Mouse (Mus musculus): ENCODE data around the gene Mab21l2.

The Mab21l2 gene

GRCm38 (mm10) chr3:86548091-86549015 is at the start of gene Mab21l2:
Gene Mab21l2 (minus strand): TSS chr3:86548629.
- no peak for DNase-seq

GRCm38 (mm10) chr3:86575312-86575711 is 26.9 kb upstream of the Mab21l2 start:
- no peak for DNase-seq

GRCm38 (mm10) chr3:86572519-86573244 is 24.3 kb upstream of the Mab21l2 start:
- no peak for DNase-seq

GRCm38 (mm10) chr3:86571518-86571917 is 23.1 kb upstream of the Mab21l2 start:
- DNase-seq = no peak

- DNase-seq = no peak
These were observed 18.9 kb upstream of the Mab21l2 start for GRCm38 (mm10) chr3:86567312-86567711.

- no peak for DNase-seq
These were observed 13.0 kb upstream of the Mab21l2 start for GRCm38 (mm10) chr3:86561396-86561795.

- DNase-seq = no peak
These were observed 12.6 kb upstream of the Mab21l2 start for GRCm38 (mm10) chr3:86561023-86561344.

- no peak for DNase-seq
These were observed 12.0 kb upstream of the Mab21l2 start for GRCm38 (mm10) chr3:86560281-86561022.

GRCm38 (mm10) chr3:86559635-86560034 is 11.2 kb upstream of the Mab21l2 start:
- DNase-seq = no peak

GRCm38 (mm10) chr3:86558976-86559375 is 10.5 kb upstream of the Mab21l2 start:
- no peak for DNase-seq

GRCm38 (mm10) chr3:86552170-86552569 is 3.7 kb upstream of the Mab21l2 start:
- no peak for DNase-seq

- DNase-seq = no peak
These were observed 2.7 kb upstream of the Mab21l2 start for GRCm38 (mm10) chr3:86551011-86551728.

- DNase-seq = no peak
These were observed 2.0 kb upstream of the Mab21l2 start for GRCm38 (mm10) chr3:86550301-86551010.

GRCm38 (mm10) chr3:86547251-86547791 is 1.1 kb downstream of the Mab21l2 start:
- DNase-seq = no peak

GRCm38 (mm10) chr3:86546471-86547250 is 1.8 kb downstream of the Mab21l2 start:
- peak; percentile 21 to 42 for DNase-seq

GRCm38 (mm10) chr3:86545945-86546344 is 2.5 kb downstream of the Mab21l2 start:
- DNase-seq = no peak

GRCm38 (mm10) chr3:86544785-86545184 is 3.6 kb downstream of the Mab21l2 start:
- no peak for DNase-seq

- DNase-seq = no peak
These were observed 6.5 kb downstream of the Mab21l2 start for GRCm38 (mm10) chr3:86541863-86542397.

GRCm38 (mm10) chr3:86541074-86541614 is 7.3 kb downstream of the Mab21l2 start:
- DNase-seq = no peak

GRCm38 (mm10) chr3:86539555-86540168 is 8.8 kb downstream of the Mab21l2 start:
- no peak for DNase-seq
